Mouse (Mus musculus) hindbrain, postnatal 0 days (tissue): ENCODE results near the gene Hist3h2ba. TPM values are rescaled to one million over a fixed set of nuclear protein-coding genes. Genes with fewer than 3 reads are reported as not detected.

Experiments used
- ATAC-seq: fragments of 200-750 bp; cut with Nextera tagmentation; 2 replicates; pipeline ENCODE4 v1.8.0; 2017; ENCODE audit warnings: mild to moderate bottlenecking, moderate TSS enrichment, moderate library complexity
- DNase-seq: peaks from one replicate; pipeline ENCODE4 v3.0.0-alpha.2; 2015; ENCODE audit warnings: low spot score
- H3K27ac ChIP-seq: fragments of 300-500 bp; sonication (generic); 2 replicates; pipeline ENCODE4 v1.5.1; 2014; ENCODE audit warnings: mild to moderate bottlenecking
- H3K27me3 ChIP-seq: fragments of 300-500 bp; sonication (generic); 2 replicates; pipeline ENCODE4 v1.6.1; 2014; ENCODE audit warnings: low read length, mixed read lengths; ENCODE audit not compliant: insufficient read depth
- H3K36me3 ChIP-seq: fragments of 300-500 bp; sonication (generic); 2 replicates; pipeline ENCODE4 v1.6.1; 2014; ENCODE audit warnings: low read length, mixed read lengths; ENCODE audit not compliant: insufficient read depth
- H3K4me1 ChIP-seq: fragments of 300-500 bp; sonication (generic); 2 replicates; pipeline ENCODE4 v1.6.1; 2014; ENCODE audit warnings: antibody characterized with exemption, low read length, mixed read lengths; ENCODE audit not compliant: insufficient read depth
- H3K4me2 ChIP-seq: fragments of 300-500 bp; sonication (generic); 2 replicates; pipeline ENCODE4 v1.6.1; 2014; ENCODE audit warnings: low read depth, mild to moderate bottlenecking, low read length, moderate library complexity, mixed read lengths
- H3K4me3 ChIP-seq: fragments of 300-500 bp; sonication (generic); 2 replicates; pipeline ENCODE4 v1.5.1; 2014; ENCODE audit warnings: low read length
- H3K9ac ChIP-seq: fragments of 300-500 bp; sonication (generic); replicated peaks from 2 replicates; pipeline ENCODE4 v1.6.1; 2014; ENCODE audit warnings: mild to moderate bottlenecking, low read length, moderate library complexity, mixed read lengths
- H3K9me3 ChIP-seq: fragments of 300-500 bp; sonication (generic); 2 replicates; pipeline ENCODE4 v1.6.1; 2016; ENCODE audit warnings: low read length, mixed read lengths
- CTCF ChIP-seq: IDR thresholded peaks from 2 replicates; pipeline ENCODE4 v1.5.1; 2016; ENCODE audit warnings: antibody characterized with exemption, control low read depth, low read depth
- WGBS: fragments of 180-500 bp; shearing (Covaris S2); extraction: QIAGEN DNeasy Blood & Tissue Kit; methylation state at CpG from one replicate; pipeline ENCODE4 v1.1.7; 2014; 5-methylcytosine and 5-hydroxymethylcytosine counted together
- polyA plus RNA-seq: library from polyadenylated mRNA; unstranded; fragments of >200 nt; fragmentation: Nextera tagmentation; extraction: Ambion mirVana; gene quantifications from 2 replicates; pipeline ENCODE4 v1.2.1, GENCODE M21; 2015
- total RNA-seq: library from RNA; depleted of rRNA; stranded (reverse); fragments of >200 nt; gene quantifications from 2 replicates; pipeline ENCODE4 v1.2.3, GENCODE M21; 2014

Hist3h2ba gene
- total and polyA plus RNA-seq, 2 experiments from 2014 or later = 103 to 625 TPM

GRCm38 (mm10) chr11:58982471-58983097 is 33.9 kb downstream of the Hist3h2ba start:
- Histone ChIP-seq H3K9ac (no peak overlapping the region), H3K4me1 (peaks cover 20% of the 10 kb centered on the region), H3K9me3 (no peaks in the 10 kb centered on the region), H3K27ac (peak overlapping the region; percentile 60), H3K36me3 (peaks cover 37% of the 10 kb centered on the region), H3K27me3 (no peaks in the 10 kb centered on the region), H3K4me2 (no peak overlapping the region), H3K4me3 (no peak overlapping the region)
- DNase-seq (no peak), ATAC-seq (no peak)
- TF ChIP-seq CTCF = no peak
- WGBS = 82% methylated on average over 18 of the region's 18 CpGs

- H3K9ac ChIP-seq = no peak overlapping the region
- H3K27ac ChIP-seq = no peak overlapping the region
- H3K27me3 ChIP-seq = no peaks in the 10 kb centered on the region
- peaks cover 39% of the 10 kb centered on the region for H3K36me3 ChIP-seq
- whole genome bisulfite sequencing = 89% methylated on average over 6 of the region's 6 CpGs
- no peaks in the 10 kb centered on the region for H3K9me3 ChIP-seq
- no peak for TF ChIP-seq CTCF
- H3K4me3 ChIP-seq = no peak overlapping the region
- peaks cover 18% of the 10 kb centered on the region for H3K4me1 ChIP-seq
- ATAC-seq = no peak
- no peak for DNase-seq
- no peak overlapping the region for H3K4me2 ChIP-seq
Observed at GRCm38 (mm10) chr11:58983691-58984341, 35.1 kb downstream of the Hist3h2ba start.

DNA sequence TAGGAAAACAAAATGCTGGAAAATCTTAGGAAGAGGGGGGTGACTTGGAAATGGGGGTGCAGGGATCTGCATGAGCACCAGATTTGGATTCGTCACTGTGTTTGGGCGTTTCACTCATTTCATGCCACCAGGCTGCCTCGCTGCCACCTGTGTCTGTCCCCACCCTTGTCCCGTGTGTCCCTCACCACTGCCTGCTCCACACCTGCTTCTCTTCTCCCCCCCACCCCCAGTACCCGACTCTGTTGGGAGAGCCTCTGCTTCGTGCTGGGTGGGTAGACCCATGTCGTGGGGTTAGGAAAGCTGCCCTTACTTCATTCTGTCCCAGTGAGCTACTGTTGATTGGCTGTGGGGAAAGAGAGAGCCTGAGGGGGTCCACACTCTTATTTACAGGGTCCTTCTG is 35.9 kb downstream of the Hist3h2ba start:
- Histone ChIP-seq H3K27ac (no peak overlapping the region), H3K36me3 (peaks cover 43% of the 10 kb centered on the region), H3K9ac (no peak overlapping the region), H3K4me2 (no peak overlapping the region), H3K9me3 (no peaks in the 10 kb centered on the region), H3K4me3 (no peak overlapping the region), H3K27me3 (no peaks in the 10 kb centered on the region), H3K4me1 (peaks cover 10% of the 10 kb centered on the region)
- ATAC-seq (no peak), DNase-seq (no peak)
- WGBS = 94% methylated on average over 7 of the region's 7 CpGs
- TF ChIP-seq CTCF = no peak

GRCm38 (mm10) chr11:58985299-58985917 is 36.7 kb downstream of the Hist3h2ba start:
- Histone ChIP-seq H3K4me1 (peaks cover 3% of the 10 kb centered on the region; the same call in 1 of the 2 replicates), H3K9ac (no peak overlapping the region), H3K27ac (no peak overlapping the region), H3K9me3 (no peaks in the 10 kb centered on the region), H3K36me3 (peaks cover 43% of the 10 kb centered on the region), H3K4me2 (no peak overlapping the region), H3K27me3 (no peaks in the 10 kb centered on the region), H3K4me3 (no peak overlapping the region)
- ATAC-seq (no peak), DNase-seq (no peak)
- no peak for TF ChIP-seq CTCF
- WGBS = 97% methylated on average over 3 of the region's 3 CpGs

- no peak overlapping the region for H3K9ac ChIP-seq
- H3K36me3 ChIP-seq = peaks cover 39% of the 10 kb centered on the region
- no peaks in the 10 kb centered on the region for H3K4me1 ChIP-seq
- DNase-seq = no peak
- no peak overlapping the region for H3K4me3 ChIP-seq
- TF ChIP-seq CTCF = no peak
- no peak overlapping the region for H3K27ac ChIP-seq
- no peaks in the 10 kb centered on the region for H3K27me3 ChIP-seq
- no peak for ATAC-seq
- no peaks in the 10 kb centered on the region for H3K9me3 ChIP-seq
- WGBS = 98% methylated on average over 4 of the region's 4 CpGs
- H3K4me2 ChIP-seq = no peak overlapping the region
Observed at GRCm38 (mm10) chr11:58989166-58989565, 40.4 kb downstream of the Hist3h2ba start.

DNA sequence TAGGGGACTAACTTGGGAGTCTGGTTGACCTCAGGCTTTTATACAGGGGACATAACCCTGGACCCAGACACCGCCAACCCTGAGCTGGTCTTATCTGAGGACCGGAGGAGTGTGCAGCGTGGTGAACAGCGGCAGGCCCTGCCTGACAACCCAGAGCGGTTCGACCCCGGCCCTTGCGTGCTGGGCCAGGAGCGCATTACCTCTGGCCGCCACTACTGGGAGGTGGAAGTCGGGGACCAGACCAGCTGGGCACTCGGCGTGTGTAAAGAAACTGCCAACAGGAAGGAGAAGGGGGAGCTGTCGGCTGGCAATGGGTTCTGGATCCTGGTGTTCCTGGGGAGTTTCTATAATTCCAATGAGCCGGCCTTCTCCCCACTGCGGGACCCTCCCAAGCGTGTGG is 41.4 kb downstream of the Hist3h2ba start:
- ATAC-seq (no peak), DNase-seq (no peak)
- Histone ChIP-seq H3K9me3 (no peaks in the 10 kb centered on the region), H3K9ac (no peak overlapping the region), H3K36me3 (peaks cover 30% of the 10 kb centered on the region), H3K4me1 (no peaks in the 10 kb centered on the region), H3K4me3 (no peak overlapping the region), H3K27me3 (no peaks in the 10 kb centered on the region), H3K27ac (no peak overlapping the region), H3K4me2 (no peak overlapping the region)
- no peak for TF ChIP-seq CTCF
- WGBS = 87% methylated on average over 17 of the region's 17 CpGs

DNA sequence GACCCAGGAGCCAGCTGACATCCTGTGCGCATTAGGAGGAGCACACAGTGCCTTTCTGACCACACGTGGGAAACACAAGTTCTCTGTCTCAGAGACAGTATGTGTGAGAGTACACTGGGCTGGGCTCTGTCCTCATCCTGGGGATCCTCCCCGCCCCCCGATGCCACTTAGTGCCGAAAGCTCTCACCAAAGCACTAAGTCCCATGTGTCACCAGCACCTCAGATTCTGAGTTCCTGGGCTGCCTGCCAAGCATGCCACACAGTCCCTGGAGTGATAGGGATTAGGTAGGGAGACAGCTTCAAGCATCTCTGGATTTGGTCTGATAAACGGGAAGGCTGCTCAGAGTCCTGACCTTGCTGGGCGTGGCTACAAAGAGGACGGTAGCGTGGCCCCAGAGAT is 42.1 kb downstream of the Hist3h2ba start:
- no peak overlapping the region for H3K9ac ChIP-seq
- H3K4me1 ChIP-seq = no peaks in the 10 kb centered on the region
- ATAC-seq (no peak), DNase-seq (no peak)
- no peaks in the 10 kb centered on the region for H3K27me3 ChIP-seq
- H3K4me3 ChIP-seq = no peak overlapping the region
- no peak for TF ChIP-seq CTCF
- WGBS = 82% methylated on average over 9 of the region's 9 CpGs
- no peaks in the 10 kb centered on the region for H3K9me3 ChIP-seq
- H3K36me3 ChIP-seq = peaks cover 23% of the 10 kb centered on the region
- no peak overlapping the region for H3K27ac ChIP-seq
- no peak overlapping the region for H3K4me2 ChIP-seq
